Mouse (Mus musculus) intestine, embryonic 16.5 days (tissue): ENCODE measurements around the gene Tcf20. TPM values are rescaled to one million over a fixed set of nuclear protein-coding genes. Genes with fewer than 3 reads are reported as not detected.
"Not testable (repeated sequence)": the region's sequence is repeated elsewhere in the genome, so short reads cannot be mapped to it uniquely, and the experiment has no call there.

Experiments used
- ATAC-seq: fragments of 200-750 bp; cut with Nextera tagmentation; 2 replicates; pipeline ENCODE4 v1.8.0; 2017; ENCODE audit warnings: moderate TSS enrichment, moderate library complexity
- H3K27ac ChIP-seq: fragments of 300-500 bp; sonication (generic); 2 replicates; pipeline ENCODE4 v1.5.1; 2014; ENCODE audit warnings: mild to moderate bottlenecking, low read length
- H3K27me3 ChIP-seq: fragments of 300-500 bp; sonication (generic); replicated peaks from 2 replicates; pipeline ENCODE4 v1.6.1; 2014; ENCODE audit warnings: low read length, control low read depth, mixed read lengths; ENCODE audit not compliant: control insufficient read depth, insufficient read depth
- H3K36me3 ChIP-seq: fragments of 300-500 bp; sonication (generic); 2 replicates; pipeline ENCODE4 v1.6.1; 2014; ENCODE audit warnings: low read length, control low read depth; ENCODE audit not compliant: control insufficient read depth, insufficient read depth
- H3K4me1 ChIP-seq: fragments of 300-500 bp; sonication (generic); 2 replicates; pipeline ENCODE4 v1.6.1; 2014; ENCODE audit warnings: low read length, control low read depth, mixed read lengths; ENCODE audit not compliant: control insufficient read depth, insufficient read depth
- H3K4me2 ChIP-seq: fragments of 300-500 bp; sonication (generic); 2 replicates; pipeline ENCODE4 v1.6.1; 2014; ENCODE audit warnings: low read depth, low read length, control low read depth
- H3K4me3 ChIP-seq: fragments of 300-500 bp; sonication (generic); 2 replicates; pipeline ENCODE4 v1.5.1; 2014; ENCODE audit warnings: mild to moderate bottlenecking, low read length
- H3K9ac ChIP-seq: fragments of 300-500 bp; sonication (generic); 2 replicates; pipeline ENCODE4 v1.6.1; 2014; ENCODE audit warnings: low read depth, low read length
- H3K9me3 ChIP-seq: fragments of 300-500 bp; sonication (generic); 2 replicates; pipeline ENCODE4 v1.6.1; 2016; ENCODE audit warnings: low read length, control low read depth; ENCODE audit not compliant: control insufficient read depth
- WGBS: fragments of 180-500 bp; shearing (Covaris S2); extraction: QIAGEN DNeasy Blood & Tissue Kit; methylation state at CpG from one replicate; pipeline ENCODE4 v1.1.7; 2014; 5-methylcytosine and 5-hydroxymethylcytosine counted together
- polyA plus RNA-seq: library from polyadenylated mRNA; unstranded; fragments of >200 nt; fragmentation: Nextera tagmentation; extraction: Ambion mirVana; gene quantifications from 2 replicates; pipeline ENCODE4 v1.2.1, GENCODE M21; 2015

The Tcf20 gene
- polyA plus RNA-seq, 1 experiment from 2014 or later, result 5.5 TPM

DNA sequence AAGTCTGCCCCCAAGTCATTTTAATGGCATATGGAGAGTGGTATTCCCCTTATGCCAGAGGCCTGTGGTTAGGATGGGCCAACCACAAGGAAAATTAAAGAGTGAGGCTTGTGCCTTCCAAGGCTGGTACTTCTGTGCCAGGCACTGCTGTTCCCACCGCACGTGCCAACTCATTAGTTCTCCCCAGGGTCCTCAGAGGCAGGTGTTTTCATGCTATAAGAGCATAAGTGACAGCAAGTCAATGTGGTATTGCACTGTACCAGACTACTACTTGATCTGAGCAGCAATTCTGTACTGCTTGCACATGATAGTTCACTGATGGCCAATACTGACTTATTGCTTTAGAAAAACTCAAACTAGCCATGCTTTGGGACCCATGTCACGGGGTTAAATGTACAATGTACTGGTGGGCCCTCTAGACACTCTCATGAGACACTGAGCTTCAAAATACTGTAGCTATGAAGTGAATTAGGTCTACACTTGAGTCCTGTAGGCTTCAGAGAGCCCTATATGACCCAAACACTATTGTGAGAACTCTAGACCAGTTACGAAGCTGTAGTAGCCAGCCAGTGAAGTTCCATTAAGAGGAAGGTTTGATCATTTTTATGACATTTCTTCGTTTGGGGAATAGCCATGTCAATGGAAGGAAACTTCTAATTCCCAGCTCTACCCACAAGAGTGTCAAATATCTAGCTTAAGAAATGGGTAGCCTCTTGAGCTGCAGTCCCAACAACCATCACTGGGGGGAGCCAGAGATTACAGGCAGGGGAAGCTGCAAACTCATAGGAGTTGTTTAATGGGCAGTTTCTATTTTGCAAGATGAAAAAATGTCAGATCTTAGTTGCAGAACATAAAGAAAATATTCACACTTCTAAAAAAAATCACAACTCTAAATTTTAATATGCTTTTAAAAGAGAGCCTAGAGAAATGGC is 182.7 kb downstream of the Tcf20 start:
- WGBS, result 75% methylated on average over 5 of the region's 5 CpGs

DNA sequence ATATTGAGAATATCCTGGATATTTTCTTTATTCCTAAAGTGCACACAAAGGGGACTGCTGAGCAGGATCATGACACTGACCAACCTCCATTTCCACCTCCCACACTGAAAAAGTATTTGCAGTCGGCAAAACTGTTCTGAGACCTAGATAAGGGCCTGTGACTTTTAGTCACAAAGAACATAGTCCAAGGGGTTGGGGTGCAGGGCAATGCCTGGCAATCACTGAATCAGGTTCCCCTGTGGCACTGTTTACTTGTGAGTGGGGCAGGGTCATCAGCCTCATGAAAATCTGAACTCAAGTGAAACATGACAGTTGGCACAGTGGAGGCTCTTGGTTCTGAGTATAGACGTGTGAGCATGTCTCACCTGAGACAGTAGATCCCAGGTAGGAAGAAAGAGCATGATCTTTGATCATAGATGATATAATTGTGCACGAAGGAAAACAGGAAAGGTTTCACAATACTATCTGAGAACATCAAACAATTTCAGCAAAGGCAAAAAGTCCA is 191.7 kb downstream of the Tcf20 start:
- no peaks in the 10 kb centered on the region for H3K36me3 ChIP-seq
- H3K9me3 ChIP-seq, result no peaks in the 10 kb centered on the region
- peak overlapping the region; percentile 5; the same call in 1 of the 2 replicates for H3K27ac ChIP-seq
- H3K4me2 ChIP-seq, result no peak overlapping the region
- WGBS, result 55% methylated on average over 3 of the region's 3 CpGs
- H3K27me3 ChIP-seq, result no peaks in the 10 kb centered on the region
- H3K4me1 ChIP-seq, result peaks cover 11% of the 10 kb centered on the region
- H3K4me3 ChIP-seq, result no peak overlapping the region
- no peak overlapping the region for H3K9ac ChIP-seq
- 0 out of 2 replicates have a peak, but pooled peaks have one; percentile 9 for ATAC-seq

More for the DNA sequence above, 182.7 kb downstream of the Tcf20 start:
- Histone ChIP-seq H3K4me3 (no peak overlapping the region), H3K27ac (no peak overlapping the region), H3K36me3 (0 out of 2 replicates have a peak, but pooled peaks cover 2% of the 10 kb centered on the region), H3K9me3 (no peaks in the 10 kb centered on the region), H3K4me1 (0 out of 2 replicates have a peak, but pooled peaks cover 3% of the 10 kb centered on the region), H3K4me2 (no peak overlapping the region), H3K9ac (no peak overlapping the region), H3K27me3 (no peaks in the 10 kb centered on the region)
- ATAC-seq, result no peak

DNA sequence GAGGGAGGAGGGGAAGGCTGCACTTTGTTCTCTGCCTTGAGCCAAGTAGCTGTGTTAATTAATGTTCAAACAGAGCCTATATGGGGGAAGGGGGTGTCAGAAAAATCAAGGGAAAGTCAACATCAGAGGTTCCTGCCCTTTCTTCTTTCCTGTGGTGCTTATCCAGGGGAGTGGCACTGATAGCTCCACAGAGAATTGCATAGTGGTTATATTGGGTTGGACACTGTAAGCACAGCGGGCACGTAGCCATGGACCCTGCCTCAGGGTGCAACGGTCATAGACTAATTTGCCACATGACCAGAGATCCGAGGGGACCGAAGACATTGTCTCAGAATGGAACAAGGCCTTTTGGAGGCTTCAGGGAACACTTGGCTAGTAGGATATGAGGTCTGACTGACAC is 193.4 kb downstream of the Tcf20 start, which contains the start of gene Cyp2d26:
Gene Cyp2d26 (minus strand): TSS at position 18 of the 400 bp plus-strand sequence.
- ATAC-seq, result peak; percentile 97
- Histone ChIP-seq H3K9ac (peak within 1 kb of the TSS; percentile 54; the same call in 1 of the 2 replicates), H3K27ac (peak within 1 kb of the TSS; percentile 90), H3K4me1 (peaks cover 11% of the 10 kb centered on the region), H3K4me2 (peak within 1 kb of the TSS; percentile 42), H3K36me3 (no peaks in the 10 kb centered on the region), H3K4me3 (peak within 1 kb of the TSS; percentile 29), H3K27me3 (no peaks in the 10 kb centered on the region), H3K9me3 (no peaks in the 10 kb centered on the region)
- WGBS, result 57% methylated on average over 5 of the region's 5 CpGs

DNA sequence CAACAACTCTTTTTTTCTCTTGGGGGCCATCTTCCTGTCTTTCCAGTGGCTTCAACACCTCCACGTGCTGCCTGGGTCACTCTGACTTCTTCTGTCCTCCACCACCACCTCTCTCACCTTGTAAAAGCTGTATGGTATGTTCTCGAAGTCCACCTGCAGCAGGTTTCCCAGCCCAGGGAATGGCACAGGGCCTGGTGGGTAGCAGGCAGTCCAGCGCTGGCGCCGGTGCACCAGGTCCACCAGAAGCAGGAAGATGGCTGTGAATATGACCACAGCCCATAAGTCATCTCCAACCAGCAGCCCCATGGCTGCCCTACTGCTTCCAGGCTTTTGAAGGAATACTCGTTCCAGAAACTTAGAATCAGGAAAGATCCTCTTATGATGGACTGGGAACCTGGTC is 193.8 kb downstream of the Tcf20 start:
- Histone ChIP-seq H3K36me3 (no peaks in the 10 kb centered on the region), H3K9ac (peak overlapping the region; percentile 54; the same call in 1 of the 2 replicates), H3K27ac (peak overlapping the region; percentile 90), H3K27me3 (no peaks in the 10 kb centered on the region), H3K4me3 (peak overlapping the region; percentile 29), H3K4me1 (peaks cover 11% of the 10 kb centered on the region), H3K9me3 (no peaks in the 10 kb centered on the region), H3K4me2 (peak overlapping the region; percentile 42)
- ATAC-seq, result peak; percentile 67
- 72% methylated on average over 6 of the region's 6 CpGs for WGBS

DNA sequence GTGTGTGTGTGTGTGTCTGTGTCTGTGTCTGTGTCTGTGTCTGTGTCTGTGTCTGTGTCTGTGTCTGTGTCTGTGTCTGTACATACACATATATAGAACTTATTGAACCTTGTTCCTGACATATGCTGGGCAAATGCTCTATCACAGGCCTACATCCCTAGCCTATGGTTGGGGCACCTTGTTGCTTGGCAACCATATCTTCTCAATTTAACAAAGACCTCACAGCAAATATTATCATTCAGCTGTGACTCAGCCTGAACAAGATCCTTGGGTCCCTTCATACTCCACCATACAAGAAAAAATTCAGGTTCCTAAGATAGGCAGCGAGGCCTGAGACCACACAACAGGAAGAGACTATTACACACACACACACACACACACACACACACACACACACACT is 194.2 kb downstream of the Tcf20 start:
- H3K4me3 ChIP-seq, result peak overlapping the region; percentile 29
- ATAC-seq, result no peak; the same call in 1 of the 2 replicates
- H3K27ac ChIP-seq, result peak overlapping the region; percentile 90
- peaks cover 11% of the 10 kb centered on the region for H3K4me1 ChIP-seq
- H3K9me3 ChIP-seq, result no peaks in the 10 kb centered on the region
- no peaks in the 10 kb centered on the region for H3K36me3 ChIP-seq
- 65% methylated on average over 1 of the region's 1 CpGs for WGBS
- no peaks in the 10 kb centered on the region for H3K27me3 ChIP-seq
- peak overlapping the region; percentile 42 for H3K4me2 ChIP-seq
- H3K9ac ChIP-seq, result peak overlapping the region; percentile 54; the same call in 1 of the 2 replicates

DNA sequence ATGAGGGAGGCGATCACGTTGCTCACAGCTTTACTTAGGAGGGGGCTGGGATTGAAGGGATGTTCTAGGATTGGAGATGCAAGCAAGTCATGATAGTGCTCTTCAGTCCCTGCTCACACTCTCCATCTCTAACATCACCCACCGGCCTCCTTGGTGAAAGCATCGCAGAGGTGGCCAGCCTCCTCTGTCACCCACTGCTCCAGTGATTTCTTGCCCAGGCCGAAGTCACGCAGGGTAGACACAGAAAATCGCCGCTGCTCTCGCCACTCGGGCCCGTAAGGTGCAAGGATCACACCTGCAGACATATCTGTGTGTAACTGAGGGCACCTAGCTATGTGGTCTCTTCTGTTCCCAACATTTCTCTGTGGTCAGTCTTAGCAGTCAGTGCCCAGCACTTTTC is 195.1 kb downstream of the Tcf20 start:
- Histone ChIP-seq H3K4me1 (peaks cover 11% of the 10 kb centered on the region), H3K27me3 (no peaks in the 10 kb centered on the region), H3K9me3 (no peaks in the 10 kb centered on the region), H3K4me3 (0 out of 2 replicates have a peak overlapping the region, but pooled peaks have one; percentile 9), H3K9ac (no peak overlapping the region), H3K4me2 (peak overlapping the region; percentile 26; the same call in 1 of the 2 replicates), H3K36me3 (no peaks in the 10 kb centered on the region), H3K27ac (no peak overlapping the region)
- WGBS, result 92% methylated on average over 11 of the region's 11 CpGs
- no peak for ATAC-seq

DNA sequence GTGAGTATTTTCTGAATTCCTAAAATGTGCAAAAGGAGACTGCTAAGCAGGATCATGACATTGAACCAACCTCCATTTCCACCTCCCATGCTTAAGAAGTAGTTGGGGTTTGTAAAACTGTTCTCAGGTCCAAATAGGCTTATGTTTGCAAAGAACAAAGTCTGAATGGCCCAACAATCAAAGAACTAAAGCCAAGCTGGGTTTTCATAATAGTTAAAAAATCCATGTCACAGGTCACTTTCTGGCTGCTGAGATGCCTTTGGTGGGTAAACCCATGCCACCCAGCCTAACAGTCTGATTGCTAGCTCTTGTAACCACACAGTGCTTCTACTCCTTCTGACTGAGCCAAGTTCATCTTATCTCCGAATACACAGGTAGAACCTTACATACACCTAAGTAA is 203.1 kb downstream of the Tcf20 start:
- H3K9me3 ChIP-seq, result no peaks in the 10 kb centered on the region
- H3K4me1 ChIP-seq, result no peaks in the 10 kb centered on the region
- no peak for ATAC-seq
- WGBS, result 81% methylated on average over 1 of the region's 1 CpGs
- no peak overlapping the region for H3K4me3 ChIP-seq
- no peak overlapping the region for H3K27ac ChIP-seq
- H3K36me3 ChIP-seq, result no peaks in the 10 kb centered on the region
- H3K27me3 ChIP-seq, result no peaks in the 10 kb centered on the region
- H3K9ac ChIP-seq, result no peak overlapping the region
- no peak overlapping the region for H3K4me2 ChIP-seq

DNA sequence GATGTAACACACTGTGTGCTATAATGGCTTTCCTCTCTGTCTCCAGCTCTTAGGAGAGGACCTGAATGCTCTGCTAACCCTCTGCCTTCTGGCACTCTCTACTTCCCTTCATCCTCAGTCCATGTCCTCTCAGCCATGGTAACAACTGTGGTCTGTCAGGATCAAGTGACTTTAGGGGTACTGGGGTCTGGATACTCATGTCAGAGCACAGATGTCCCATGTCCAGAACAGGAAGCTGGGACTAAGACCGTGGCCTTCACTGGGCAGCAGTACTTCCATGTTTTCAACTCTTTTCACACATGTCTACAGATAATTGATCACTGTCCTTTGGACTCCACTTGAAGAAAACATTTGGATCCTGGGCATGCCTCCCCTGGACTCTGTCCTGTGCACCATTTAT is 203.9 kb downstream of the Tcf20 start:
- Histone ChIP-seq H3K4me2 (no peak overlapping the region), H3K9ac (no peak overlapping the region), H3K36me3 (no peaks in the 10 kb centered on the region), H3K4me1 (no peaks in the 10 kb centered on the region), H3K9me3 (no peaks in the 10 kb centered on the region), H3K27me3 (no peaks in the 10 kb centered on the region), H3K27ac (no peak overlapping the region), H3K4me3 (no peak overlapping the region)
- ATAC-seq, result no peak
- 55% methylated on average over 1 of the region's 1 CpGs for WGBS

DNA sequence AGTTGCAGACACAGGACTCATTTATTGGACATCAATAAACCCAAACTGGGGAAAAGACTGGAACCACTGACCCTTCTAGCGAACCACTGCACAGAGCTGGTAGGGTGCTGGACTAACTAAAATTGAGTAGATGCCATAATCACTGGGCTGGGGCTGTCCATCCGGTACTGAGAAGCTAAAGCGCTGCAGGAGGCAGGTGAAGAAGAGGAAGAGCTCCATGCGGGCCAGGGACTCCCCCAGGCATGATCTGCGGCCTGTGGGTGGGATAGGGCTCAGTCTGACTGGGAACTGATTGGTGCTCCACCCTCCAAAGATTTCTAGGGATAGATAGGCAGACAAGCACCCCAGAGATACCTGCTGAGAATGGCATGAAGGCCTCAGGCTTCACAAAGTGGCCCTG is 209.8 kb downstream of the Tcf20 start:
- H3K4me2 ChIP-seq, H3K9me3 ChIP-seq, H3K9ac ChIP-seq, H3K27me3 ChIP-seq, ATAC-seq, H3K4me3 ChIP-seq, H3K4me1 ChIP-seq, H3K36me3 ChIP-seq, H3K27ac ChIP-seq: not testable (repeated sequence)
- WGBS, result 89% methylated on average over 5 of the region's 5 CpGs
